Mouse (Mus musculus): ENCODE data around the gene Ulk2. TPM values are rescaled to one million over a fixed set of nuclear protein-coding genes. Genes with fewer than 3 reads are reported as not detected.

Gene Ulk2
- 45.4 and 47.5 TPM in 2 replicates for polyA plus RNA-seq (2012; rRNA removed)

GRCm38 (mm10) chr11:61854988-61855411 is at the start of gene Ulk2:
TSS of gene Ulk2 (minus strand) at chr11:61855073.
- TF ChIP-seq POLR2A (IDR thresholded peaks at IDR 0.05; ENCODE audit: borderline replicate concordance, insufficient read depth, low read length) (peak; percentile 99), CTCF (IDR thresholded peaks at IDR 0.05; ENCODE audit: borderline replicate concordance, insufficient read depth, low read depth, low read length) (no peak)
- DNase-seq, result peak; percentile 90 to 95
- peak within 1 kb of the TSS; percentile 81 for H3K4me3 ChIP-seq (replicated peaks; ENCODE audit: insufficient read depth, low read depth, low read length)
- H3K27ac ChIP-seq (ENCODE audit: insufficient read depth, low read length), result peak within 1 kb of the TSS; percentile 81
- no peaks in the 10 kb centered on the region for H3K4me1 ChIP-seq (ENCODE audit: control insufficient read depth, insufficient read depth, low read length)
- under 1% methylated on average over 58 of the region's 58 CpGs for WGBS
- no peaks in the 10 kb centered on the region for H3K27me3 ChIP-seq (ENCODE audit: control insufficient read depth, insufficient read depth, low read length)

DNA sequence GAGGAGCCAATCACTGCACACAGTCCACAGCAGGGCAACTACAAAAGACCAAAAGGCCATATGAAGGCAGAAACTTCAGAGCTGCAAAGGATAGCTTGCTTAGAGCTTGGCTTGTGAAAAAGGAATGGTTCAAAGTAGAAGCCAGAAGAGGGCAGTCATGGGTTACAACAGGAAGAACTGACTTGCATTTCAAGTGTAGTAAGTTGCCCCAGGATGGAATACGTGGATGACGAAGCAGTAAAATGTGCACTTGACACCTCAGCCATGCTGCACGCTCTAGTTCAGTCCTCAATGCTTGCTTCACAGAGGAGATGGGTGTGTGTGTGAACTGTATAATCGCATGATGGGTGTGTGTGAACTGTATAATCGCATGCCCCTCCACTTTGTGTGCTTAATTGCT is 27.3 kb upstream of the Ulk2 start:
- H3K4me1 ChIP-seq (ENCODE audit: control insufficient read depth, insufficient read depth, low read length), result peaks cover 2% of the 10 kb centered on the region; the same call in 1 of the 2 replicates
- no peak for DNase-seq
- H3K27ac ChIP-seq (ENCODE audit: insufficient read depth, low read length), result no peak overlapping the region
- TF ChIP-seq CTCF (IDR thresholded peaks at IDR 0.05; ENCODE audit: borderline replicate concordance, insufficient read depth, low read depth, low read length), result 0 out of 2 replicates have a peak, but pooled peaks have one; percentile 13
- TF ChIP-seq POLR2A (IDR thresholded peaks at IDR 0.05; ENCODE audit: borderline replicate concordance, insufficient read depth, low read length), result no peak
- no peak overlapping the region for H3K4me3 ChIP-seq (replicated peaks; ENCODE audit: insufficient read depth, low read depth, low read length)
- WGBS, result 73% methylated on average over 5 of the region's 5 CpGs
- H3K27me3 ChIP-seq (ENCODE audit: control insufficient read depth, insufficient read depth, low read length), result no peaks in the 10 kb centered on the region

- Histone ChIP-seq H3K27me3 (ENCODE audit: control insufficient read depth, insufficient read depth, low read length) (no peaks in the 10 kb centered on the region), H3K27ac (ENCODE audit: insufficient read depth, low read length) (no peak overlapping the region), H3K4me1 (ENCODE audit: control insufficient read depth, insufficient read depth, low read length) (peaks cover 2% of the 10 kb centered on the region; the same call in 1 of the 2 replicates), H3K4me3 (replicated peaks; ENCODE audit: insufficient read depth, low read depth, low read length) (no peak overlapping the region)
- TF ChIP-seq POLR2A (IDR thresholded peaks at IDR 0.05; ENCODE audit: borderline replicate concordance, insufficient read depth, low read length) (no peak), CTCF (IDR thresholded peaks at IDR 0.05; ENCODE audit: borderline replicate concordance, insufficient read depth, low read depth, low read length) (no peak)
- DNase-seq, result no peak
Observed at GRCm38 (mm10) chr11:61879921-61880320, 25.0 kb upstream of the Ulk2 start.

- TF ChIP-seq POLR2A (IDR thresholded peaks at IDR 0.05; ENCODE audit: borderline replicate concordance, insufficient read depth, low read length) (no peak), CTCF (IDR thresholded peaks at IDR 0.05; ENCODE audit: borderline replicate concordance, insufficient read depth, low read depth, low read length) (no peak)
- no peak overlapping the region for H3K27ac ChIP-seq (ENCODE audit: insufficient read depth, low read length)
- no peak for DNase-seq
- WGBS, result 32% methylated on average over 5 of the region's 5 CpGs
- H3K4me1 ChIP-seq (ENCODE audit: control insufficient read depth, insufficient read depth, low read length), result no peaks in the 10 kb centered on the region
- H3K27me3 ChIP-seq (ENCODE audit: control insufficient read depth, insufficient read depth, low read length), result no peaks in the 10 kb centered on the region
- H3K4me3 ChIP-seq (replicated peaks; ENCODE audit: insufficient read depth, low read depth, low read length), result no peak overlapping the region
Observed at GRCm38 (mm10) chr11:61871881-61872280, 17.0 kb upstream of the Ulk2 start.

DNA sequence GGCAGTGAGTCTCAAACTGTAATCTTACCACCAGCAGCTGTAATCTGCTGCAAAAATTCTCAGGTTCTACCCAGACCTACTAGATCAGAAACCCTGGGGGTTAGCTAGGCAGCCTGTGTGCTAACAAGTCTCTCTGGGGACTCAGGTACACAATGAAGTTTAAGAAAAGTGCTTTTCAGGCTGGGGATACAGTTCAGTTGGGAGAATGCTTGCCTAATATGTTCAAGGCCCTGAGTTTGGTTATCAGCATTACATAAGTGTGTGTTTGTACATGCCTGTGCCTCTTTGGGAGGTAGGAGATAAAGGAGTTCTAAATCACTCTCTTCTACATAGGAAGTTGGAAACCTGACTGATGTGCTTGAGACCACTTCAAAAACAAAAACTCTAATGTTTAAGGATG is 12.0 kb upstream of the Ulk2 start:
- TF ChIP-seq POLR2A (IDR thresholded peaks at IDR 0.05; ENCODE audit: borderline replicate concordance, insufficient read depth, low read length) (no peak), CTCF (IDR thresholded peaks at IDR 0.05; ENCODE audit: borderline replicate concordance, insufficient read depth, low read depth, low read length) (no peak)
- Histone ChIP-seq H3K27me3 (ENCODE audit: control insufficient read depth, insufficient read depth, low read length) (no peaks in the 10 kb centered on the region), H3K4me1 (ENCODE audit: control insufficient read depth, insufficient read depth, low read length) (no peaks in the 10 kb centered on the region), H3K4me3 (replicated peaks; ENCODE audit: insufficient read depth, low read depth, low read length) (no peak overlapping the region), H3K27ac (ENCODE audit: insufficient read depth, low read length) (no peak overlapping the region)
- DNase-seq, result no peak

DNA sequence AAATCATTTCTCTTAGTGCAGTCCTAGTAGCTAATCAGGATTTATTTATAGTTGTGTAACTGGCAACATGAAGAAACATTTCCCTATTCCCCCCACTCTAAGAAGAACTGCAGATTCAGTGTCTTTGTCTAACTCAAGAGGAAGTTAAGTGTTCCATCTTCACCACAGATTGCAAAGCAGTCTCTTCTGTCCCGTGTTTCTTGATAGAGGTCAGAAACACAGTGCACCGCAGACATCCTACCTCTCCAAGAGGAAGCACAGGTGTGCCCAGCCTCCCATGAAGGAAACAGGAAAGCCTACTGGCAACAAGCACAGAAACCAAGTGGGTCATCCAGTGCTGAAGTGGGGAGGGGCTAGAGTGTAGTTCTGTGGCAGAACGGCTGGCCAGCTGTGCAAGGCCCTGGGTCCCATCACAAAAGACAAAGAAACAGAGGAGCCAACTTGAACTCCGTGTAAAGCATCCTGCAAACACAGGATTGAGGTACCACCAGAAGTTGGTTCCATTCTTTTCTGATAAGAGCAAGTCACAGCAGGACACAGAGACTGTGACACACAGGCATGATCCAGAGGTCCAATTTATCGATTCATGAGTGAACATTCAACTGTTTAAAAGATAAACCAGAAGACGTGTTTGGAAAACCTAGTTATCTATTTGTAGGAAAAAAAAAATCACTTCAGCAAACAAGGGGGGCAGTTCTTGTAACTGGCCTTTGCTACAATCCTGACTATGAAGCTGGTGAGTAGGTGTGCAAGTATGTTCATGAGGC is 7.1 kb upstream of the Ulk2 start:
- no peak for DNase-seq
- no peak overlapping the region for H3K4me3 ChIP-seq (replicated peaks; ENCODE audit: insufficient read depth, low read depth, low read length)
- WGBS, result 71% methylated on average over 6 of the region's 6 CpGs
- no peaks in the 10 kb centered on the region for H3K27me3 ChIP-seq (ENCODE audit: control insufficient read depth, insufficient read depth, low read length)
- TF ChIP-seq CTCF (IDR thresholded peaks at IDR 0.05; ENCODE audit: borderline replicate concordance, insufficient read depth, low read depth, low read length) (no peak), POLR2A (IDR thresholded peaks at IDR 0.05; ENCODE audit: borderline replicate concordance, insufficient read depth, low read length) (no peak)
- no peak overlapping the region for H3K27ac ChIP-seq (ENCODE audit: insufficient read depth, low read length)
- H3K4me1 ChIP-seq (ENCODE audit: control insufficient read depth, insufficient read depth, low read length), result no peaks in the 10 kb centered on the region

DNA sequence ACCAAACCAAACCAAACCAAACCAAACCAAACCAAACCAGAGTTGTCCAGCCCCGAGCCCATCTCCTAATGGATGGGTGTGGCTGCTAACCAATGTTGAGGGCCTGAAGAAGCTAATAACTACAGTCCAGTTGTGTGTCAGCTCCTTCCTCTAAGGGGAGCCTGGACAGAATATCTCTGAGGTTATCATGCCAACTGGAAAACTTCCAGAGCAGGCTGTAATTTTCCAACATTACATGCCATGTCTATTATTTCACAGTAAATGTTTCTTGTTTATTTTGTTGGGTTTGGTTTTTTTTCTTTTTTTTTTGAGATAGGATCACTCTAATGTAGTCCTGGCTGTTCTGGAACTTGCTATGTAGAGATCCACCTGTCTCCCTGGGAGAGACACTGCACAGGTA is 4.4 kb upstream of the Ulk2 start:
- no peak overlapping the region for H3K27ac ChIP-seq (ENCODE audit: insufficient read depth, low read length)
- 83% methylated on average over 1 of the region's 1 CpGs for WGBS
- H3K4me1 ChIP-seq (ENCODE audit: control insufficient read depth, insufficient read depth, low read length), result no peaks in the 10 kb centered on the region
- TF ChIP-seq CTCF (IDR thresholded peaks at IDR 0.05; ENCODE audit: borderline replicate concordance, insufficient read depth, low read depth, low read length) (no peak), POLR2A (IDR thresholded peaks at IDR 0.05; ENCODE audit: borderline replicate concordance, insufficient read depth, low read length) (no peak)
- H3K4me3 ChIP-seq (replicated peaks; ENCODE audit: insufficient read depth, low read depth, low read length), result no peak overlapping the region
- no peaks in the 10 kb centered on the region for H3K27me3 ChIP-seq (ENCODE audit: control insufficient read depth, insufficient read depth, low read length)
- no peak for DNase-seq

DNA sequence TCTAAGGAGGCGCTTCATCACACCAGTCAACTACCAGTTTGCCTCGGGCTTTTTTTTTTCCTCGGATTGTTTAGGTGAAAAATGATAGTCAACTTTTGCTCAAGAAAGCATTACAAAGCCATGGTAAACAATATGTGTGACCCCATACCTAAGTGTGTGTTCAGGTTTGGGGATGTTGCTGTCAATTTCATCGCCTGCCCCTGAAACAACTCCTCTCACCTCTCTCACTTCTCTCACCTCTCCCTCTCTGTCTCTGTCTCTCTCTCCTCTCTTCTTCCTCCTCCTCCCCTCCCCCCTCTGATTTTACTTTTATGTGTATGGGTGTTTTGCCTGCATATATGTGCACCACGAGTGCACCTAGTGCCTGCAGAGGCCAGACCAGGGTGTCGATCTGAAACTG is 666 bp upstream of the Ulk2 start:
- WGBS, result 39% methylated on average over 6 of the region's 6 CpGs
- H3K4me1 ChIP-seq (ENCODE audit: control insufficient read depth, insufficient read depth, low read length), result no peaks in the 10 kb centered on the region
- H3K27me3 ChIP-seq (ENCODE audit: control insufficient read depth, insufficient read depth, low read length), result no peaks in the 10 kb centered on the region
- TF ChIP-seq CTCF (IDR thresholded peaks at IDR 0.05; ENCODE audit: borderline replicate concordance, insufficient read depth, low read depth, low read length), result no peak
- TF ChIP-seq POLR2A (IDR thresholded peaks at IDR 0.05; ENCODE audit: borderline replicate concordance, insufficient read depth, low read length), result no peak
- H3K27ac ChIP-seq (ENCODE audit: insufficient read depth, low read length), result peak overlapping the region; percentile 81
- peak in 1 of 2 experiments; percentile 10 for DNase-seq
- H3K4me3 ChIP-seq (replicated peaks; ENCODE audit: insufficient read depth, low read depth, low read length), result peak overlapping the region; percentile 81

All from cerebellum, adult 2 months (tissue).